Mouse (Mus musculus) G1E (cell line): ENCODE measurements around the gene Ppp2r5b. TPM values are rescaled to one million over a fixed set of nuclear protein-coding genes. Genes with fewer than 3 reads are reported as not detected.
A peak's percentile ranks its signal among the peaks of the same experiment; 100 is the strongest.

Source experiments
- ATAC-seq: 2 replicates; pipeline ENCODE4 v1.8.0; 2016; ENCODE audit warnings: mild to moderate bottlenecking; ENCODE audit not compliant: insufficient number of reproducible peaks, poor library complexity, low FRiP score, severe bottlenecking; ENCODE audit errors: extremely low read depth
- DNase-seq: peaks from one replicate; pipeline ENCODE4 v3.0.0; 2012; ENCODE audit warnings: low spot score
- H3K27me3 ChIP-seq: 2 replicates; pipeline ENCODE4 v1.6.1; 2012; ENCODE audit warnings: mild to moderate bottlenecking, low read length, inconsistent platforms; ENCODE audit not compliant: insufficient read depth
- H3K36me3 ChIP-seq: replicated peaks from 2 replicates; pipeline ENCODE3; 2012; ENCODE audit warnings: mild to moderate bottlenecking, inconsistent platforms
- H3K4me1 ChIP-seq: 2 replicates; pipeline ENCODE4 v1.6.1; 2012; ENCODE audit warnings: low read depth, low read length, inconsistent platforms, mixed read lengths; ENCODE audit not compliant: insufficient read depth
- H3K4me3 ChIP-seq: 2 replicates; pipeline ENCODE4 v1.5.1; 2012; ENCODE audit warnings: low read depth, mild to moderate bottlenecking, inconsistent platforms, low read length, moderate library complexity, mixed read lengths
- H3K9me3 ChIP-seq: replicated peaks from 2 replicates; pipeline ENCODE4 v1.6.1; 2012; ENCODE audit warnings: inconsistent platforms
- CTCF ChIP-seq: IDR thresholded peaks from 2 replicates; pipeline ENCODE4 v1.5.1; 2012; ENCODE audit warnings: low read depth, low read length, inconsistent platforms, mixed read lengths
- GATA1 ChIP-seq: IDR thresholded peaks from 2 replicates; pipeline ENCODE4 v1.6.1; 2012; ENCODE audit warnings: borderline replicate concordance, low read length, inconsistent platforms, mixed read lengths
- GATA2 ChIP-seq: IDR thresholded peaks from 2 replicates; pipeline ENCODE4 v1.6.1; 2012; ENCODE audit warnings: low read depth, low read length, inconsistent platforms, borderline replicate concordance
- POLR2AphosphoS5 ChIP-seq: IDR thresholded peaks from 2 replicates; pipeline ENCODE4 v1.6.1; 2012; ENCODE audit warnings: low read depth, low read length, inconsistent platforms; ENCODE audit not compliant: insufficient replicate concordance
- TAL1 ChIP-seq: conservative IDR thresholded peaks from 2 replicates; pipeline ENCODE4 v1.6.1; 2012; ENCODE audit warnings: low read depth, low read length, inconsistent platforms, mixed read lengths
- polyA plus RNA-seq: library from polyadenylated mRNA; stranded (reverse); fragments of >175 nt; gene quantifications from 2 replicates; pipeline ENCODE4 v1.2.3, GENCODE M21; 2012
- total RNA-seq, 2 experiments: library from RNA; stranded (forward) in 1 of 2; stranded (reverse) in 1 of 2; fragments of 200-1000 nt in 1 of 2; fragments of >200 nt in 1 of 2; fragmentation: Nextera tagmentation in 1 of 2; gene quantifications; 2 replicates each; pipeline ENCODE4 v1.2.3; 2014 to 2017

Ppp2r5b gene
- total and polyA plus RNA-seq, 3 experiments = 6.0 to 9.0 (median 7.1) TPM

GRCm38 (mm10) chr19:6262839-6263433, 27.3 kb upstream of the Ppp2r5b start:
- Histone ChIP-seq H3K36me3 (peaks cover 50% of the 10 kb centered on the region), H3K9me3 (0 out of 2 replicates have a peak, but pooled peaks cover 2% of the 10 kb centered on the region), H3K4me1 (peaks cover 15% of the 10 kb centered on the region), H3K27me3 (peaks cover 21% of the 10 kb centered on the region), H3K4me3 (no peak overlapping the region)
- TF ChIP-seq GATA2 (no peak), TAL1 (no peak), CTCF (no peak)
- no peak for DNase-seq
- ATAC-seq = no peak

- ATAC-seq = no peak
- peaks cover 57% of the 10 kb centered on the region for H3K36me3 ChIP-seq
- no peak for TF ChIP-seq GATA2
- no peak for TF ChIP-seq TAL1
- TF ChIP-seq CTCF = peak; percentile 99
- TF ChIP-seq GATA1 = no peak
- 0 out of 2 replicates have a peak, but pooled peaks cover 2% of the 10 kb centered on the region for H3K9me3 ChIP-seq
- peaks cover 8% of the 10 kb centered on the region for H3K4me1 ChIP-seq
- H3K4me3 ChIP-seq = no peak overlapping the region
- H3K27me3 ChIP-seq = peaks cover 14% of the 10 kb centered on the region; the same call in 1 of the 2 replicates
- peak; percentile 57 for DNase-seq
Observed at GRCm38 (mm10) chr19:6262222-6262621, 26.6 kb upstream of the Ppp2r5b start.

GRCm38 (mm10) chr19:6261379-6261778, 25.7 kb upstream of the Ppp2r5b start:
- Histone ChIP-seq H3K4me3 (no peak overlapping the region), H3K36me3 (peaks cover 65% of the 10 kb centered on the region)

GRCm38 (mm10) chr19:6260946-6261345, 25.3 kb upstream of the Ppp2r5b start:
- Histone ChIP-seq H3K4me3 (no peak overlapping the region), H3K27me3 (peaks cover 11% of the 10 kb centered on the region; the same call in 1 of the 2 replicates), H3K4me1 (peaks cover 5% of the 10 kb centered on the region; the same call in 1 of the 2 replicates), H3K9me3 (0 out of 2 replicates have a peak, but pooled peaks cover 2% of the 10 kb centered on the region), H3K36me3 (peaks cover 70% of the 10 kb centered on the region)
- DNase-seq (no peak), ATAC-seq (no peak)
- TF ChIP-seq CTCF = peak; percentile 49; the same call in 1 of the 2 replicates
- no peak for TF ChIP-seq TAL1
- no peak for TF ChIP-seq GATA1

More at GRCm38 (mm10) chr19:6261379-6261778, 25.7 kb upstream of the Ppp2r5b start:
- H3K27me3 ChIP-seq = peaks cover 11% of the 10 kb centered on the region; the same call in 1 of the 2 replicates
- ATAC-seq = no peak
- 0 out of 2 replicates have a peak, but pooled peaks cover 2% of the 10 kb centered on the region for H3K9me3 ChIP-seq
- no peak for DNase-seq
- peaks cover 5% of the 10 kb centered on the region; the same call in 1 of the 2 replicates for H3K4me1 ChIP-seq
- TF ChIP-seq GATA1 = no peak
- TF ChIP-seq CTCF = no peak
- TF ChIP-seq POLR2AphosphoS5 = no peak
- TF ChIP-seq GATA2 = no peak
- TF ChIP-seq TAL1 = no peak

- Histone ChIP-seq H3K4me3 (no peak overlapping the region), H3K36me3 (peaks cover 75% of the 10 kb centered on the region), H3K4me1 (peaks cover 5% of the 10 kb centered on the region; the same call in 1 of the 2 replicates), H3K27me3 (peaks cover 11% of the 10 kb centered on the region; the same call in 1 of the 2 replicates), H3K9me3 (0 out of 2 replicates have a peak, but pooled peaks cover 2% of the 10 kb centered on the region)
- ATAC-seq = no peak
- DNase-seq = no peak
- TF ChIP-seq POLR2AphosphoS5 (no peak), TAL1 (no peak), CTCF (no peak; the same call in 1 of the 2 replicates), GATA2 (no peak)
Observed at GRCm38 (mm10) chr19:6260428-6260827, 24.8 kb upstream of the Ppp2r5b start.

- Histone ChIP-seq H3K4me3 (no peak overlapping the region), H3K36me3 (peaks cover 94% of the 10 kb centered on the region), H3K4me1 (peaks cover 12% of the 10 kb centered on the region; the same call in 1 of the 2 replicates), H3K27me3 (no peaks in the 10 kb centered on the region), H3K9me3 (no peaks in the 10 kb centered on the region)
- DNase-seq = no peak
- no peak for ATAC-seq
- no peak for TF ChIP-seq GATA2
- no peak for TF ChIP-seq POLR2AphosphoS5
- TF ChIP-seq GATA1 = no peak
- TF ChIP-seq TAL1 = no peak
- TF ChIP-seq CTCF = no peak
Observed at GRCm38 (mm10) chr19:6253021-6253420, 17.3 kb upstream of the Ppp2r5b start.
